Mouse (Mus musculus) erythroblast, embryonic 14.5 days (primary cell): Measurements from ENCODE around the gene Eif3i.

Source experiments
- GATA1 ChIP-seq: IDR thresholded peaks from 2 replicates; pipeline ENCODE4 v1.6.1; 2012; ENCODE audit warnings: low read length, inconsistent platforms, mixed read lengths
- TAL1 ChIP-seq: IDR thresholded peaks from 3 replicates; pipeline ENCODE4 v1.6.1; 2012; ENCODE audit warnings: low read length, inconsistent platforms, mixed read lengths

DNA sequence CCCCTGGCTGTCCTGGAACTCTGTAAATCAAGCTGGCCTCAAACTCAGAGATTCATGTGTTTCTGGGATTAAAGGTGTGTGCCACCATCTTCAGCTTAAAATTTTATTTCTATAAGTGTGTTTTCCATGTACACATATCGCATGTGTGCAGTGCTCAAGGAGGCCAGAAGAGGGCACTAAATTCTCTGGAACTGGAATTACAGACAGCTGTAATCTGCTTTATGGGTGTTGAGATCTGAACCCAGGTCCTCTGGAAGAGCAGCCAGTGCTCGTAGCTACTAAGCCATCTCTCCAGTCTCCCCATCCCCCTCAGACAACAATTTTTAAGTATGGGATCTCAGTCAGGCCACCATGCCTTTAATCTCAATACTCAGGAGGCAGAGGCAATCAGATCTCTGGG, 51.1 kb downstream of the Eif3i start:
- TF ChIP-seq TAL1 (no peak), GATA1 (no peak)
